Mouse (Mus musculus) cerebellum, postnatal 36 days (tissue): ENCODE measurements around the gene Rac2.
A peak's percentile ranks its signal among the peaks of the same experiment; 100 is the strongest.

Experiments used
- DNase-seq, 2 experiments: peaks; one replicate each; pipeline ENCODE4 v3.0.0; 2021 to 2022; ENCODE audit warnings: mixed read lengths in 2 of 2

The Rac2 gene

GRCm38 (mm10) chr15:78587050-78587994 lies 14.7 kb upstream of the Rac2 start:
- DNase-seq: peak; percentile 81 to 83

- DNase-seq: no peak
Measured at GRCm38 (mm10) chr15:78585404-78585803, 12.8 kb upstream of the Rac2 start.

GRCm38 (mm10) chr15:78583352-78583751 lies 10.8 kb upstream of the Rac2 start:
- DNase-seq: no peak

GRCm38 (mm10) chr15:78576284-78576810 lies 3.8 kb upstream of the Rac2 start:
- DNase-seq: no peak

GRCm38 (mm10) chr15:78572270-78572600 lies 348 bp downstream of the Rac2 start:
- DNase-seq: no peak

- DNase-seq: no peak
Measured at GRCm38 (mm10) chr15:78571554-78572269, 871 bp downstream of the Rac2 start.

GRCm38 (mm10) chr15:78570170-78570569 lies 2.4 kb downstream of the Rac2 start:
- DNase-seq: no peak

GRCm38 (mm10) chr15:78567608-78568120 lies 4.9 kb downstream of the Rac2 start:
- DNase-seq: no peak

- DNase-seq: no peak
Measured at GRCm38 (mm10) chr15:78564764-78565435, 7.7 kb downstream of the Rac2 start.

GRCm38 (mm10) chr15:78563937-78564336 lies 8.6 kb downstream of the Rac2 start:
- DNase-seq: no peak

GRCm38 (mm10) chr15:78563344-78563743 lies 9.2 kb downstream of the Rac2 start:
- no peak for DNase-seq

- DNase-seq: no peak
Measured at GRCm38 (mm10) chr15:78559141-78559979, 13.2 kb downstream of the Rac2 start.

GRCm38 (mm10) chr15:78557693-78558535 lies 14.7 kb downstream of the Rac2 start:
- DNase-seq: no peak

- DNase-seq: no peak
Measured at GRCm38 (mm10) chr15:78554545-78555313, 17.9 kb downstream of the Rac2 start.

GRCm38 (mm10) chr15:78549189-78549734 lies 23.3 kb downstream of the Rac2 start:
- DNase-seq: no peak

- DNase-seq: no peak
Measured at GRCm38 (mm10) chr15:78548711-78549110, 23.9 kb downstream of the Rac2 start.

- DNase-seq: no peak
Measured at GRCm38 (mm10) chr15:78548336-78548665, 24.3 kb downstream of the Rac2 start.

GRCm38 (mm10) chr15:78547415-78548335 lies 24.9 kb downstream of the Rac2 start:
- peak in 1 of 2 experiments; percentile 46 for DNase-seq

- DNase-seq: no peak
Measured at GRCm38 (mm10) chr15:78546060-78546459, 26.5 kb downstream of the Rac2 start.
